Mouse (Mus musculus) heart, postnatal 25 days (tissue): ENCODE data around the gene Sv2b. TPM values are rescaled to one million over a fixed set of nuclear protein-coding genes. Genes with fewer than 3 reads are reported as not detected.
"Not testable (repeated sequence)": the region's sequence is repeated elsewhere in the genome, so short reads cannot be mapped to it uniquely, and the experiment has no call there.

ENCODE experiments used
- DNase-seq: peaks from one replicate; pipeline ENCODE4 v3.0.0; 2022; ENCODE audit warnings: low spot score
- intact Hi-C: fragments of 180-260 bp; cut with DNase I; formaldehyde crosslinking; loops from one replicate; pipeline ENCODE4 v1.15.1; 2025
- total RNA-seq, 2 experiments: library from RNA; stranded (reverse); gene quantifications; 2 replicates each; pipeline ENCODE4 v1.2.3; 2021

Sv2b gene
- under 1 TPM; 0.26 to 0.36 TPM for total RNA-seq

DNA sequence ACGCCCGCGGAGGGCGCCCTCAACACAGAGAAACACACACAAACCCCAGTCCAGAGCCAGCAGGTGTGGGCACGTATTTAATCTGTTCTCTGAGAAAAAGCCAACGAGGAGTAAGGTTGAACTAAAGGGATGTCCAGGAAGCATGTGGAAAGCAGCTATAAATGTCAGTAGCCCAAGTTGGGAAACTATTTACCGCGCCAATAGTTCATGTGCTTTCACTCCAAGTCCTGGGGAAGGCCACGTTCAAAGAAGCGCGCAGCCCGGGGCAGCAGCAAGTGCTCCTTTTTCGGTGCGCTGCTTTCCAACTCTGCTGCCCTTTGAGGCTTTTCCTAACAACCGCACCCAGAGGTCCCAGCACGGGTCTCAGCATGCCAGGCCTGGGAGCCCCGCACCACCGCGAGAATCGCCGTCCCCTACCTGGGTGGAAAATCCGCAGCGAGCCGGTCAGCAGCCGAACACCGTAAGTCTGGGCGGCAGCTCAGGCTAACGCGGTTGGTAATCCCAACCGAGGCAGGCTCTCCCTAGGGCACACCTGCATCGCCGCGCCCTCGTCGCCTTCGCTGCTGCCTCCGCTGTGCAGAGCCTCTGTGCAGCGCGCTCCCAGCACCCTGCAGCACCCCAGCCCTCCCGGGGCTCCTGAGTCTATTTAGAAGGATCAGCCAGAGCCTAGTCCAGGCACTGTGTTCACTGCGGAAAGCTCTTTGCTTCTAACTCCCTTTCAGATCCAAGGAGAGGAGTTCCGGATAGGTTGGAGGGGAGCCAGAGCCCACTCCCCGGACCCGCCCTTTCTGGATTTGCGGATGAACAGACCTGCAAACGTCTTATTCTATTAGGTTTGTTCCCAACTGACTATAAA lies at the start of gene Sv2b:
Gene Sv2b, minus strand, starts transcription at position 806 of the 856 bp plus-strand sequence.
- intact Hi-C loops: no loop called here
- no peak for DNase-seq

DNA sequence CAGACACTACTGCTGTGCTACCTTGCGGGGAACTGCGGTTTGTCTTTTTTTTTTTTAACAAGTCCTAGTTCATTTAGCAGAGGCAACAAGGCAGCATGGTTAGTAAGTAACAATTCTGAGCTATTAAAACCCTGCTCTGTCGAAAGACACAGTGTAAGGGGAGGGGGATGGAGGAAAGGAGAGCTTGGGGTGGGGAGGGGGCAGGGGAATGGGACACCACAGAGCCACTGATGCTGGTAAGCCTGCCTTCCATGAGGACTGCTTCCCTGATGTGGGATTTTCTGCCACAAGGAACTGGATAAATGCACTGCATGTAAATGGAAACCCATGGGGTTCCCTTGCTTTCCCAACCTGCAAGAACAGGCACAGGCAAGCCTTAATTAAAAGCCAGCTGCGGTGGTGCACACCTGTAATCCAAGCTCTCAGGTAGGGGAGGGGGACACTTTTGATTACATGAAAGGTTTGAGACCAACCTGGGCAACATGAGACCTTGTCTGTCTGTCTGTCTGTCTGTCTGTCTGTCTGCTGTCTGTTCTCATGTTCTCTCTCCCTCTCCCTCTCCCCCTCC lies 49.3 kb upstream of the Sv2b start:
- no peak for DNase-seq
- intact Hi-C loops: no loop called here

DNA sequence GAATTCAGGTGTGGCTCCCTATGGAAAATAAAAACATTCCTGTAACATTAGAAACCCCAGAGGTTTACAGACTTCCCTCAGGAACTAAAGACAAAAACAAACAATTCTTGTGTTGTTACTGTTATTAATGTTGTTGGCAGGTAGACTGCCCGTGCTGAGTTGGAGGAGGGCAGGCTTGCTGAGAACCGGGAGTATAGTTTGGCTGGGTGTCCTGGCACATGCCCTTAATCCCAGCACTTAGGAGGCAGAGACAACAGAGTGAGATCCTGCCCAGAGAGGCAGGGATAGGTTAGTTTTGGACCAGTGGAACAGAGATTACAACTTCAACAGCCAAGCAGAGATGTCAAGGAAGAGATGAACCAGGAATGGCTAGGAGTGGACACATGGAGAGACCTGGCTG lies 46.5 kb upstream of the Sv2b start:
- intact Hi-C loops: no loop called here

DNA sequence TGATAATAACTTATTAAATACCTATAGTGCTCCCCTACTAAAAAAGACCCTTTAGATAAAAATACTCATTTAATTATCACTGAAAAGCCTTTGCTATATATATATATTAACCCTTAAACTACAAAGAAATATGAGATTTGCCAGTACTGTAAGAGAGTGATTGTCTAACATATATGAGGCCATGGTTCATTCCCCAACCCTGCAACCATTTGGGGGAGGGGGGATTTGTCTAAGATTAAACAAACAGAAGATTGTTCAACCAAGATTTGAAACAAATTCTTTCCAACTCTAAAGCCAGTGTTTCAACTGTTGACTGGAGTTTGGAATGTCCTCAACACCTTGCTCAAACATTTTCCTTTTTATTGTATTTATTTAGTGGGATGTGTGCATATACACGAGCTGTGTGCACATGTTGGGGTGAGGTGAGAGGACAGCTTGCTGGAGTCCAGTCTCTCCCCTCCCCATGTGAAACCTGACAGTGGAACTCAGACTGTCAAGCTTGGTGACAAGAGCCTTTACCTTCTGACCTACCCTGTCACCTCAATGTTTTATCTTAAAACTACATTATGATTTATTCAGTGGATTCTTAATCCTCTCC lies 43.8 kb upstream of the Sv2b start:
- intact Hi-C loops: no loop called here
- no peak for DNase-seq

More for the DNA sequence above, 46.5 kb upstream of the Sv2b start:
- DNase-seq: no peak

DNA sequence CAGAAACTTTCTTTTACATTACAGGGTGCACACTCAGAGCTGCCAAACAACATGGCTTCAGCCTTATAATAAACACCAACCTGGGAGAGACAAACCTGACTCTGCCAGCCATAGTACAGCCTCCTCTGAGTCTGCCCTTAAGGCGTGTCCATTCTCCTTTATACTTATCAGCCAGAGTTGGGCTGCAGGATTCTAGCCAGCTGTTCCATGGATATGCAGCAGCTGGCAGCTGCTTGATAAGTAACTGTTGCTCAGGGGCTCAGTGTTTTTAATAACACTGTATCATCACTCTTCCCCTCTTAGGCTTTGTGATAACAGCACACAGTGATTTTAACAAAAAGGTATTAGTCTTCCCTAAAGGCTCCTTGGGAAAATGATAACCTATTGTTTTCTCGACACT lies 41.1 kb upstream of the Sv2b start:
- DNase-seq: no peak
- intact Hi-C loops: no loop called here

DNA sequence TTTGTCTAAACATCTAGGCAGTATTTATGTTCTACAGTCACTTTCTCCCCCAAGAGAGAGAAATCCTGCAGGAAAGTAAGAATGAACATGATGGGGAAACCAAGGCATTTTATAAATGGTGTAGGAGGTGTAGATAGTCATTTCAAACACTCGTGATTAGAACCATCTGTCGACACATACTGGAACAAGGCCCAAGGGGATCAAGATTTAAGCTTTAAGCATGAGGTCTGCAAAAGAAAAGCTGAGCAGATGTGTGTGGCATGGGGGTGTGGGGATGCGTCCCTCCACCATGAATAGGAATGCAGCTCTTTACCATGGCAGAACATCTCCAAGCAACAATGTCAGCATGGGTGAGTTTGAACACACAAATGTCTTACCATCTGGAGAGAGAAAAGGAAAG lies 23.2 kb upstream of the Sv2b start:
- no peak for DNase-seq
- intact Hi-C loops: no loop called here

DNA sequence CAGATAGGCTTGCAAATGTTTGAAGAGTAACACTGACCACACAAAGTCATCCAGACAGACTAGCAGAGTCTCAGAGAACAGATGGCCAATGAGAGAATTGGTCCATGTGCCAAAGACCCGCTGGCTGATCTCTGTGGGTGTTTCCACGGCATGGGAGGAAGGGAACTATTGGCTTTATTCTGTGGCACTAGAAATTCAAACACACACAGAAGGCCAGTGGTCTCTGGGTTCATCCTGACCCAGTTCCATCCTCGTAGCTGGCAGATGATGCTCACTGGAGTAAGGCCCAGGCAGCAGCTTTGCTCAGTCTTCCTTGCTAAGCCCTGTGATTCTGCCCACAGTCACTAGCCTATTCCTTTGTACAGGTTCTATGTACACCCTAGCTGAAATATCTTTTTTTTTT lies 20.7 kb upstream of the Sv2b start:
- DNase-seq: no peak
- intact Hi-C loops: no loop called here

DNA sequence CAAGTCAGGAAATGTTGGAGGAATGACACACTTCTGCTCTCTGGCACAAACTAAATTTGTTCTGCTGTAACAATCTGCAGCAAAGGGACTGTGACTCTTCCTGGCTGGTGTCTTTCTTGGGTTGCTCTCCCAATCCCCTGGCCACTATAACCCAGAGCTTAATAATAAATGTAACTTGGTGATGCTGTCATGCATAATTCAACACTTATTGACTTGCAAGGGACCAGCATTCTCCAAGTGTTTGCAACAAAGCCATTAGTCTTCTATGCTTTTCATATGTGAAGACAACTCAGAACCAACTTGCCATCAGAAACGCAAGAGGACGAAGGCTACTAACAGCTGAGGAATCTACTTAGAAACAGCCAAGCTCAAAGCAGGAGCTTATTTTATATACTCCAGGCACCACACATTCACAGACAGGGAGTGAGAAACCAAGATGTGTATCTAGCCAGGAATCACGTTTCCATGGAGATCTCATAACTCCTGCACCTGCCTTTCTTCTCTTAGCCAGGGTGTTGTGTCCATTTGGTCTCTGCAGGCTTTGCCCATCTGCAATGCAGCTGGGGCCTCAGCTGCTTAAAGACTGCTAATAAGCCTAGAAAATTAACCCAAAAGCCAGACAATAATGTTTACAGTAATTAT lies 19.8 kb upstream of the Sv2b start:
- intact Hi-C loops: no loop called here
- DNase-seq: no peak

DNA sequence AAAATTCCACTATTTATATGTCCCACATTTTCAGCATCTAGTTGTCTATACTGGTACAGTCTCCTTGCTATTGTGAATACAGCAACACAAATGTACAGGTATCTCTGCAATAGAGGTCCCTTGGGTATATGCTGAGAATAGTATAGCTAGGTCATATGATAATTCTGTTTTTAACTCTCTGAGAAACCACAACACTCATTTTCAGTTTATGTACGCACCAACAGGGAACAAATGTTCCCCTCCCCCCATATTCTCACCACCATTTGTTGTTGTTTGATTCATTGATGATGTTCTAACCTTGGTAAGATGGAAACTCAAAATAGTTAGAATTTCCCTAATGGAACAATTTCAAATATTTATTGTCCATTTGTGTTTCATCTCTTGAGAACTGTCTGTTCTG lies 16.2 kb upstream of the Sv2b start:
- no peak for DNase-seq
- intact Hi-C loops: no loop called here

DNA sequence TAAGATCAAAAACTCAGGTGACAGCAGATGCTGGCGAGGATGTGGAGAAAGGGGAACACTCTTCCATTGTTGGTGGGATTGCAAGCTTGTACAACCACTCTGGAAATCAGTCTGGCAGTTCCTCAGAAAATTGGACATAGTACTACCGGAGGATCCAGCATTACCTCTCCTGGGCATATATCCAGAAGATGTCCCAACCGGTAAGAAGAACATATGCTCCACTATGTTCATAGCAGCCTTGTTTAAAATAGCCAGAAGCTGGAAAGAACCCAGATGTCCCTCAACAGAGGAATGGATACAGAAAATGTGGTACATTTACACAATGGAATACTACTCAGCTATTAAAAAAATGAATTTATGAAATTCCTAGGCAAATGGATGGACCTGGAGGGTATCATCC lies 13.7 kb upstream of the Sv2b start:
- DNase-seq, intact Hi-C loops: not testable (repeated sequence)

DNA sequence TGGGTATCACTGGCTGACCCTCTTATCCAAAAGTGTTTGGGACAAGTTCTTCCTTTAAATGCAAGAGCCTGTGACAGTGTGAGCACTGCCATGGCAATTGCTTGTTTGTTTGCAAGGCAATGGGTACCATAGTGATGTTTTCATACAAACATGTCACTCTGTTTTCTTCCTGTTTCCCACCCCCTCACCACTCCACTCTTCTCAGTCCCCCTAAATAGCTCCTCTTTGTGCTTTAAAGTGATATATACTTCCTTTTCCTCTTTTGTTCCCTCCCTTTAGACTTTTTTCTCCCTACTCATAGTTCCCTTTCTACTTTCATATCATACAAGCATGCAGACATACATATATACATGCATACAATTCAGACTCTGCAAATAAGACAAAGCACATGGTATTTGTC lies 10.9 kb upstream of the Sv2b start:
- intact Hi-C loops: no loop called here
- no peak for DNase-seq

DNA sequence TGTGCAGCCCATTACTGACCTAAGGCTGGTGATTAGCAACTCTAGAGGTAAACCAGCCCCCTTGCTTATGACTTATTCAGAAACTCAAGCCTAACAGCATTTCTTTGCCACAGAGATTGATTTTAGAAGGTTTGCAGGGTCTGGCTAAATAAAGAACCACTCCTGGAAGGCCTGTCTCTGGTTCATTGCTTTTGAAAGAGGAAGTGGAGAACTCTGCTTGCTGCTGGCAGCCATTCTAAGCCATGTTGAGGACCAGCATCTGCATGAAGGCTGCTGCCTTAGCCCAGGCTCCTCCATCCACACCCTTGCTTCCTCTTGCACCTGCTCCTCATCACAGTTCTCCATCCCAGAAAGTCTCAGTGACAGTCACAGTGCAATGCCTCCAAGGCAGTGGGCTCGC lies 9.3 kb upstream of the Sv2b start:
- no peak for DNase-seq
- intact Hi-C loops: no loop called here

DNA sequence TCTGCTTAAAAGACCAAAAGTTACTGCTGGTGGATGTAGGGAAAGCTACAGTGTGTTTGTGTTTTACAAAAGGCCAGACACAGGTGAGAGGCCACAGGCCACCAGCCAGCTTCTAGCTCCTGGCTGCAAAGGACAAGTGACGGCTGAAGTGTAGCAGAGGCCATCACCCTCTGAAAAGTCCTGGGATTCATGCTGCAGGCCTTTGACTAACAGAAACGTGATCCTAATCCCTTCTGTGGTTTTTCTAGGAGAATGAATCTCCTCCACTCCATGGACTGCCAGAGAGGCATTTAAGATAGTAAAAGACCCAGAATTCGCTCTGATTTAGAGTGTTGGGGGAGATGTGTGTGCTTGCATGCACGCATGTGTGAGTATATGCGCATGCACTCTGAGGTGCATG lies 5.8 kb upstream of the Sv2b start:
- no peak for DNase-seq
- intact Hi-C loops: no loop called here

DNA sequence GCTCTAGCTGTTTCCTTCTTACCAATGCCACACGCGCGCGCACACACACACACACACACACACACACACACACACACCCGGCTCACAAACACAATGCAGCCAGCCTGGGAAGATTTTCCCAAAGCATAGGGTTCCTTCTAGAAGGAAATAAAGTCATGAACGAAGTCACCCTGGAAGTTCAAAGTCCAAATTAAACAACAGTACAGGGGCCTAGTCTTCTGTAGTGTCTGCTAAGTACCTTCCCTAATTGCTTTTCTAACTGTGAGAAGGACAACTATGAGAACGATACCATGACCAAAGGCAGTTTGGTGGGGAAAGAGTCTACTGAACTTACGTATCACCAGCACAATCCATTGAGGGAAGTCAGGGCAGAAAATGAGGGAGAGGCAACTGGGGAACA lies 508 bp upstream of the Sv2b start:
- DNase-seq: no peak
- intact Hi-C loops: no loop called here

DNA sequence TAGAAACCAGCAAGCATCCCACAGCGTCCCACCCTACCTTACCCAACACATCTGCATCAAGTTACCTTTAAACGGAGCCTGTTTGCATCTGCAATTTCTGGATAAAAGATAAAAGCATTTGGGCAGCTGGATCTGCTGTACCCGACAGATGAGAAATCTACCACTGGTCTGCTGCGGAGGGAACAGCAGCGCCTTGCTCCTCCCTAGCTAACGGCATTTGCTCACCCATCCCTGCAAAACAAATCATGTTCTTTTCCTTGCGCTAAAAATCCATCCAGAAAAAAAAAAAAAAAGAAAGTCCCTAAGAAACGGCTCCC lies 964 bp downstream of the Sv2b start:
- intact Hi-C loops: no loop called here

DNA sequence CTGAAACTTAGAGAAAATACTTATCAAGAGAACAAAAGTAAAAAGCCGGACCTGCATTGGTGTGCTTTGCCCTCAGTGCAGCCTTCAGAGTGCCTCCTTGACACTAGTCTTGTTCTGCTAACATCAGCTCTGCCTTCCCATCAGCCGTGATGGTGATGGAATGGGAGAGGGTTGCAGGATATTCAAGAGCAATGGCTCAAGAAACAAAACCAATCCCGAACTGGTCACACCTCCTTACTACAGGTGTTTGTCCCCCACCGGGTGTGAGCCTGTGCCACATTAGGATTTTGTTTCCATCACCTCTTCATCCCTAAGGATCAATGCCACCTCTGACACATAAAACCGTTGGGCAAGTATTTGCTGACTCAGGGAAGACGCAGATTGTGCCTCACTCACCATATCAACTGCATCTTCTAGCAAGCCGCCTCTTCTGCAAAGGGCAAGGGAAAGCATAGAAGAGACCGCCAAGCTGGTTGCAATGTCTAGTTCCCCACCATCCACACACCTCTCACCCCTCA lies 1.4 kb downstream of the Sv2b start:
- DNase-seq: no peak
- intact Hi-C loops: no loop called here

More for the DNA sequence above, 964 bp downstream of the Sv2b start:
- DNase-seq: no peak

DNA sequence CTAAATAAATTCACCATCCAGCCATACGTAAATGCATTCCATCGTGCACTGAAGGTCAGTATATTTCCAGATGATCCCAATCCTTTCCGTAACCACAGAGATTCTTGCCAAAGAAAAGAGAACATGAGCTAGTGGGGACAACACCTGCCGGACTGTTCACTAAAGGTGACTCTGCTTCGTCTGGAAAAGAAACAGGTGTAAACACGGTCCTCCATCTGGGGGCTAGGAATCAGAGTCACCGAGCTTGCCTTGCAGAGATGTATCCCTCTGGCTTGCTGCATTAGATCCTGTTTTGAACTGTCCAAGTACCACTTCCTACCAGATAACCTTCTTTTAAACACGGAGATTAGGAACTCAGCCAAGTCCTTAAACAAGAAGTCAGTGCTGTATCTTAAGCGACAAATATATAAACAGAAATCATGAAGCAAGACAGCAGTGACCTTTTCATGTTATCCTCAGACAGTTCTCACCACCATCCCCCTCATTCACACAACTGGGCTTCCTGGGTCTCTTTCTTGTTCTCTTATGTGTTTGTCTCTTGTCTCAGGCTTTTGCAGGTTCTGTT lies 3.1 kb downstream of the Sv2b start:
- intact Hi-C loops: no loop called here
- DNase-seq: no peak

DNA sequence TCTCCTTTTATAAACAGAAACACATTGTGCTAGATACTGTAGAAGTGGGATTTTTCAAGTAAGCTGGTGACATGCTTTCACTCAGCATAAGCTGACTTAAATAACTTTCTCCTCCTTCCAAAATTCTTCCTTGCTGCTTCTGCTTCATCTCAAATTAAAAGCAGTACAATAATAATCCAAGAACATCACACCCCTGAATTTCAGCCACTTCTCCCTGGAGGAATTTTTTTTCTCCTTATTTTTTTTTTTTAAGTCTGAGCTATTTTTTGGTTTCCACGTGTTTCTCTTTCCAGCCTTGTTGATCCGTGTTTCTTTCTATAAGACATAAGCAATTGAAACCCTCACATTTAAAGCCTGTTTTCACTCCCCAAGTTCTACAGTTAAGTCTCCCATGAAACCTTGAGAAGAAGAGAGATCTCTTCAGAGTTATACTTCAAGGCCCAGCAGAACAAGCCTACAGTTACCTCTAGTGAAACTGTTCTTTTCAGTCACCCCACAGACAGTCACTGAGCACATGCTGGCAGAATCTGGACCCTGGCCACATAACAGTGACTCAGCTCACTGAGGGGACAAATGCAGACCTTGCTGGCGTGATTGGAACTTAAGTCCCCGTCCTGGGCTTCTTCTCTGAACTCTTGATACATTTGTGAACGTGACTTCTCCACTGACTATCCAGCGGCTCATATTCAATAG lies 6.4 kb downstream of the Sv2b start:
- no peak for DNase-seq
- intact Hi-C loops: no loop called here

DNA sequence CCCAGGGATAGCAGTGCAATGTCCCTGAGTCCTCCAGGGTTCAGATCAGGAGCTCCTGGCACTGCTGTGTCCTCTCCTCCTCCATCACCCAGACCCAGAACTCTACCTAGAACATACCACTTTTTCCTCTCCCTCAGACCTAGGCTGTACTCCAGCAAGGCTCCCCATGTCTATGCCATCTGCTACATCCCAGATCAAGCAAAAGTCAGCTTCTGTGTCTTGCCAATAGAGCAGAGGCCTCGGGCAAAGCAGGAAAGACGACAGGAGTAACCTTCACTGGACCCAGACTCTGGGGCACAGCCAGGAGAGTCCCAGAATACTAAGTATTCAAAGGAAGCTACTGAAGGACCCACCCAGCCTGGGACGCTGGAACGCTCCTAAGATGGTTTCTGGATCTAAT lies 9.8 kb downstream of the Sv2b start:
- intact Hi-C loops: no loop called here

DNA sequence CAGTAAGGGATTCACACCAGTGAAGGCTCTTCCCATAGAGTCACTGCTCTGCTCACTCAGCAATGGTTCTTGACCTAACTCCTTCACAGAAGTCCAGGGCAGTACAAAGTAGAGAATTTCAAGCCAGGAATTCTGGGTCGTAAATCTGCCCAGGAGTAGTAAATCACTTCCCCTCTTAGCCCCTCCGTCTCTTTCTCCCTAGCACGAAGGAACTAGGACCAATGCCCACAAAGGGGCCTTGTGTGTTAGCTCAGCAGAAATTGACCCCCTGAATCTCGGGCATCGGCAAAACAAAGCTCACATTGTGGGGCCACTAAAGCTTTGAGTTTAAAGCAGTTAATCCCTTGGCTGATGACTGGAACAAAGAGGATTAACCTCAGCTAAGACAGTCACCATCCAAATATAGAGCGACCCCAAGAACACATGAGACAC lies 12.4 kb downstream of the Sv2b start:
- intact Hi-C loops: no loop called here

More for the DNA sequence above, 9.8 kb downstream of the Sv2b start:
- no peak for DNase-seq

More for the DNA sequence above, 12.4 kb downstream of the Sv2b start:
- no peak for DNase-seq
